Mouse (Mus musculus): Measurements from ENCODE around the gene Fam181b.

Fam181b gene

GRCm38 (mm10) chr7:93079785-93080730, at the start of gene Fam181b:
TSS of gene Fam181b (plus strand) at chr7:93079865.
- DNase-seq (ENCODE audit: low spot score) = no peak

GRCm38 (mm10) chr7:93037763-93038471, 41.7 kb upstream of the Fam181b start:
- no peak for DNase-seq (ENCODE audit: low spot score)

- DNase-seq (ENCODE audit: low spot score) = no peak
Measured at GRCm38 (mm10) chr7:93038472-93038828, 41.2 kb upstream of the Fam181b start.

GRCm38 (mm10) chr7:93039542-93039941, 40.1 kb upstream of the Fam181b start:
- no peak for DNase-seq (ENCODE audit: low spot score)

DNA sequence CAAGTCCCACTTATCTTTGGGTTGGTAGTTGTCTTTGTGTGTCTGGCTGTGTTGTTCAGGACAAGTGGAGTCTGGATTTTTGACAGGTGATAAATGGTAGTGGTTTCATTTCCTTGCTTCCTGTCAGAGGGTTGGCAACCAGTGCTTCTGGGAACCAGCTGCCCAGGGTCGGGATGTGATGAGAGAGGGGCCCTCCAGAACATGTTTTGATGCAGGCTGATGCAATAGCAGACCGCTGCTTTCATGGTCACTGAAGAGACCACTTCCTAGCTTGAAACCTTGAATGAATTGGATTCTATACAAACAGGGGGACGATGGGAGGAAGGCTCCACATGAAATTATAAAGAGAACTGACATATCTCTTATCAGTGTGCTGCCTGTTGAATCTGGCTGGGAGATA, 35.3 kb upstream of the Fam181b start:
- DNase-seq (ENCODE audit: low spot score) = no peak

GRCm38 (mm10) chr7:93044788-93045187, 34.9 kb upstream of the Fam181b start:
- no peak for DNase-seq (ENCODE audit: low spot score)

- no peak for DNase-seq (ENCODE audit: low spot score)
Measured at GRCm38 (mm10) chr7:93060831-93061230, 18.8 kb upstream of the Fam181b start.

DNA sequence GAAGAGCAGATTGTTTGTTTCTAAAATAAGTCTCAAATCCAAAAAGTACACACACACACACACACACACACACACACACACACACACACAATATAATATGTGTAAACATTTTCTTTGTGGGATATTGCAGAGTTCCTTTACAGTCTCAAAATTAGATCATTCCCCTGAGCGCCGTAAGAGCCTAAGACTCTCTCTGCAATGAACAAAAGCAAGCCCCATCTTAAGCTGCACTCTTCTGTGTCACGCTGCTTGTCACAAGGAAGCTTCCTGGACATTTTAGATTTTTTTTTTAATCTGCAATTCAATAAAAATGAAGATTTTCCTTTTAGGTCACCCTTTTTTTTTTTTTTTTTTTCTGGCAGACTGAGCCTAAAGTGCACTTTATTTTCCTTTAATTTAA, 17.9 kb upstream of the Fam181b start:
- no peak for DNase-seq (ENCODE audit: low spot score)

DNA sequence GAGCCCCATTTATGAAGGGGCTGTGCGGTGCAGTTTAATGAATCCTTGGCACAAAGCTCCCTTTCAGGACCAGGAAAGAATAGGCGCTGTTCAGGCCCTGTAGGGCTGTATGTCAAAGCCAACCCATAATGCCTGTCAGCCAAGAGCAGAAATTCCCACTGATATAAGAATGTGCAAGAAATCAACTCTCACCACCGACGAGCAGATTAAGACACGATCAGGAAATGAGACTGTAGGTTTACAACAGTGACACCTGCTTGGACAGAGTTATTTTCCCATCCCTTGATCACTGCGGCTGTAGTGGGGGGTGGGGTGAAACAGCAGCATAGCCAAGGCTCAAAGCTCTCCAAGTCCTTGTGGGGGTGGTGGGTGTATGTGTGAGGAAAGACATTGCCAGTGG, 17.5 kb upstream of the Fam181b start:
- no peak for DNase-seq (ENCODE audit: low spot score)

GRCm38 (mm10) chr7:93067464-93068015, 12.1 kb upstream of the Fam181b start:
- no peak for DNase-seq (ENCODE audit: low spot score)

DNA sequence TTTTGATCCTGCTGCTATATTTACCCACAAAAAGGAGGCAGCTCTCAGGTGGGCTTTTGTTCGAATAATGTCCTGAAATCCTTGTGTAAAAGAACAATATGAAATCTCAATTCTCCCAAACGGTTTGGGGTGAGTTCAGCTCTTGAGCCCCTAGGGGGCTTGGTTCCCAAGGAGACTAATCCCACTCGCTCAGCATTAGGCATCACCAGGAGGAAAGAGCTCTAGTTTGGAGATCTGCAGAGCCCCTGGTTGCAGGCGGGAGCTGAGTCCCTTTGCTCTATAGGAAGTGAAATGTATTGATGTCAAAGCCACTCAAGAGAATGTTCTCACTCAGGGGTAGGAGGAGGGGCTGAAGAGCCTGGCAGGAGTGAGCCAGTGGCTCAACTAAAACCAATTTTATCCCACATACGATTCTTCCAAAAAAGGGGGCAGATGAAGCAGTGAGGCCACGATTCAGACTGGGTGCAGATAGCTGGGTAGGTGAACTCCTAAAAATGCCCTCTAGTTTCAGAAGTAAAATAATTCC, 3.2 kb upstream of the Fam181b start:
- no peak for DNase-seq (ENCODE audit: low spot score)

DNA sequence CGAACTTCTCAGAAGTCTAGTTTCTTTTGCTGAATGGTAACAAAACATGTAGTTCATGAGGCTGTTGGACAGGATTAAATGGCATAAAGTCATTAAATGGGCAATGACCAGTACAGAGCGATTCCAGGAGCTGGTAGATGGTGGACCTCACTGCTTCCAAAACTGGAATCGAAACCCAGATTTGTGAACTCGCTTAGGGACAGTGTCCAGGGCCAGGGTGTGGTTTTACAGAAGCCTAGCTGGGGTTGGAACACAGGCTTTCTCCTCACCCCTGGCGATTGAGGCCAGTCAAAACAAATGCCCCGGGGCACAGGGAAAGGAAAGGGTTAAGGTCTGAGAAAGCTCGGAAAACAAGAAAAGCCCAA, 263 bp upstream of the Fam181b start:
- no peak for DNase-seq (ENCODE audit: low spot score)

DNA sequence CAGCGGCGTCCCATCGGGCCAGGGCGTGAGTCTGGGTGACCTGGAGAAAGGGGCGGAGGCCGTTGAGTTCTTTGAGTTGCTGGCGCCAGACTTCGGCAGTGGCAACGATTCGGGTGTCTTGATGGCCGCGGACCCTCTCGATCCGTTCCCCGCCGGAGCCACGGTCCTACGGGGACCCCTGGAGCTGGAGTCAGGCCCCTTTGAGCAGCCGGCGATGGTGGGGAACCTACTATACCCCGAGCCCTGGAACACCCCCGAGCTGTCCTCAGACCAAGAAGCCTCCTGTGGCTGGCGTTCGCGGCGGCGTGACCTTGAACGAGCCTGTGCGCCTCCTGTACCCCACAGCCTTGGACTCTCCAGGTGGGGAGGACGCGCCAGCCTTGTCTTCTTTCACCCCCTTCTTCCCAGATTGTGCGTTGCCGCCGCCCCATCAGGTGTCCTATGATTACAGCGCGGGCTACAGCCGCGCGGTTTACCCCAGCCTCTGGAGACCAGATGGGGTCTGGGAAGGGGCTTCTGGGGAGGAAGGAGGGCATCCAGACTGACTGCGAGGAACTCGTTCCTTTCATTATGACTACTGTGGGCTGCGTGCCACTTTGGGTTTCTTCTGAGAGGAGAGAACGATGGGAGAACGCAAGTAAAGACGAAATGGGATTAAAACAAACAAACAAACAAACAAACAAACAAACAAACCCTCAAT, 1.2 kb downstream of the Fam181b start:
- no peak for DNase-seq (ENCODE audit: low spot score)

DNA sequence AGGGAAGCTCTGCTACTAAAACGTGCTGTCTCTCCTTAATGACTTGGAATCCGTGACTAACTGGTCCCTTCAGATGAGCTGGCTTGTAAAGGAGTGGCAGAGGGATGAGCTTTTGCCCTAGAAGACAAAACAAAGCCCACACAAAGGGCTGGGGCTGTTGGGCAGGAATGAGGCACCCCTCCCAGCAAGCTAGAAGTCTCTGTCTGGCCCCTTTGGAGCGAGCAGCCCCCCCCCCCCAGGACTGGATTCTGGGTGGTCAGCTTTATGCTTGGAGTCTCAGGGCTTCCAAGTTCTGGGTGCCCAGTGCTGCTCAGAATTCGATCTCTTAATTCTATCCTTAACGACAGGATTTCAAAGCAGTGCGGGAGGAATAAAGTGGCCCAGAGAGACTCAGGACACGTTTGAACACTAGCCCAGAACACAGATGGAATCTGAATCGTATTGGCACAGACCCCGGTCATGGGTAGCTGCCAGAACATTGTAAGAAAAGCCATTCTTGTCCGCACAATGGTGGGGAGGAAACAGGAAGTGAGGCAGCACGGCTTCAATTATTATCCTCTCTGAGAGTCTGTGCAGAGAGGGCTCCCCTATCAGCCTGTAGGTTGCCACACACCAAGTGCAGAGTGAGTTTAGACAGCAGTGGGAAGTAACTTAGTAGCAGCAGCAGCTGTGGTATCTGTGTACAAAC, 13.8 kb downstream of the Fam181b start:
- DNase-seq (ENCODE audit: low spot score) = peak; percentile 69

DNA sequence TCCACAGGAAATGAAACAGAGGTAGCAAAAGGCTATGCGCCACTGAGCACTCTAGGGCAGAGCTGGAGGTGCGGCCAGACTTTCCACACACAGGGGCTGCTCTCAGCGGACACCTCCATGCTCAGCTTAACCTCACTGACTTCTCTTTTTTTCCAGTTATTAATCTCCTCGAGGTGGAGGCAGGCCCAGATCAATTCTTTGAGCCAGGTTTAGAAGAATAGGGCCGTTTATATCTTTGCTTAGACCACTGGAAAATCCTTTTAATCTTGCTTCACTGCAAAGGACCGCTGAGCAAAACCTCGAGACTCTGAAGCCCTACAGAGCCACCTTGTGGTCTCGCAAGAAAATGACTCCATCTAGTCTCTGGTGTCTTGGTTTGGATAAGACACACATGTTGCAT, 15.8 kb downstream of the Fam181b start:
- DNase-seq (ENCODE audit: low spot score) = peak; percentile 49

DNA sequence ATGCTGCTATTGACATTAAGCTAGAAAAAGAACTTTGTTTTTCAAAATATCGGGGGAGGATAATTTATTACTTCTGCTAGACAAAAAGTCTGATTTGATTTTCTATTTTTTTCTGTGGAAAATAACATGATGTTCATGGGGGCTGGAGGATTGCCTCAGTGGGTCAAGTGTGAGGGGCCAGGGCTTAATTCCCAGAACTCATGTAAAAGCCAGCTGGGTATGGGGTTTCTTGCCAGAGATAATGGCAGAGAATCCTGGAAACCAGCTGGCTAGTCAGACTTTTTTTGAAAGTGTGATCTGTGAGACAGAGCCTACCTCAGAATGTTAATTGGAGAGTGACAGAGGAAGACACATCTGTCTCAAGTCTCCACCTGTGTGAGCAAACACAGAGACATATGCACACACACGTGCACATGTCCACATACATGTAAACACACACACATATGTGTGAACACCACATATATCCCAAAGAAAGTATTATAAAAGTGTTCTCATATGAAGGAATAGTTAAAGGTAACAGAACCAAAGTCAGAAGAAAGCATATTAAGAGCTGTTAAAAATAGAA, 25.2 kb downstream of the Fam181b start:
- peak; percentile 74 for DNase-seq (ENCODE audit: low spot score)

- DNase-seq (ENCODE audit: low spot score) = no peak
Measured at GRCm38 (mm10) chr7:93110370-93110965, 30.8 kb downstream of the Fam181b start.

GRCm38 (mm10) chr7:93111056-93111455, 31.4 kb downstream of the Fam181b start:
- DNase-seq (ENCODE audit: low spot score) = no peak

DNA sequence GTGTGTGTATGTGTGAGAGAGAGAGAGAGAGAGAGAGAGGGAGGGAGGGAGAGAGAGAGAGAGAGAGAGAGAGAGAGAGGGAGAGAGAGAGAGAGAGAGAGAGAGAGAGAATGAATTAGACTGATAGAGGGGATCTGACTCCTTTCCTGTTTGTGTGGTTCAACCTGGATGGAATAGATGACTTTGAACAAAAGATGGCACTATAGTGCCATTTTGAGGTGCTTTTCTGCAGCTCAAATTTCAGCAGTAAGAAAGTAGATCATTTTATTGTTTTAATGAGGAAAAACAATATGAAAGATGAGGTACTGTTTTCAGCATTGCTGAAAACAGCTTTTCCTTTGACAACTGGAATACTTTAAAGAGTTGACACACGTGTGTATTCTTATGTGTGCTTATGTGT, 37.9 kb downstream of the Fam181b start:
- DNase-seq (ENCODE audit: low spot score) = no peak

DNA sequence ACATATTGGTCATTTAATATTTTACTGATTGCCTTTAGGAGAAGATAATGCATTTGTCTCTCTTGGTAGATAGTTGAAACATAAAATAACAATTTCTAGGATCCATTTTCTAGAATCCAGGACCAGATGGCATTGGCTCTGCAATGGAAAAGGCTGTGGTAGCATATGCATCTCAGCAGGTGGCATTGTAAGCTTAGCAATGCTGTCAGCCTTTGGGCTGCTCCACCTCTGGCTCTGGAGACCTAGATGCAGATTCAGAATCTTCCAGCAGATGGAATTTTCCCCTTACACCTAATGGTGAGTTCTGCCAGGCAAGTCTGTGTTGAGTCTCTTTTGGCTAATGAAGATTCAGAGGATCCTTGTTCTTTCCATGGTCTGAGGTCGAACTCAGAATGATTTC, 44.3 kb downstream of the Fam181b start:
- peak; percentile 37 for DNase-seq (ENCODE audit: low spot score)
